Mouse (Mus musculus): ENCODE results near the gene Ctnna3. TPM values are rescaled to one million over a fixed set of nuclear protein-coding genes. Genes with fewer than 3 reads are reported as not detected.

Gene Ctnna3
- polyA plus RNA-seq, 2 experiments = 0.03 TPM; not detected in 1

- Histone ChIP-seq H3K9me3 (ENCODE audit: control insufficient read depth, low read length) (no peaks in the 10 kb centered on the region), H3K4me2 (ENCODE audit: low read depth) (no peak overlapping the region), H3K27me3 (ENCODE audit: control insufficient read depth, insufficient read depth, low read length) (no peaks in the 10 kb centered on the region), H3K9ac (replicated peaks) (no peak overlapping the region), H3K27ac (no peak overlapping the region), H3K36me3 (replicated peaks; ENCODE audit: control insufficient read depth, insufficient read depth, low read depth) (no peaks in the 10 kb centered on the region), H3K4me1 (replicated peaks; ENCODE audit: control insufficient read depth in 2 of 2, insufficient read depth in 2 of 2, low read length in 1 of 2) (no peaks in the 10 kb centered on the region), H3K4me3 (ENCODE audit: insufficient read depth in 1 of 2, low read depth in 2 of 2, low read length in 2 of 2) (no peak overlapping the region)
- TF ChIP-seq CTCF (IDR thresholded peaks at IDR 0.05; ENCODE audit: low read depth) (no peak), EP300 (IDR thresholded peaks at IDR 0.05; ENCODE audit: low read depth) (no peak)
- WGBS (ENCODE audit: insufficient replicate concordance) = 68% methylated on average over 5 of the region's 5 CpGs
- DNase-seq (ENCODE audit: low read depth in 3 of 3, low spot score in 3 of 3) (no peak), ATAC-seq (ENCODE audit: insufficient read depth) (no peak)
Observed at GRCm38 (mm10) chr10:63894612-63895011, 464.7 kb downstream of the Ctnna3 start.

GRCm38 (mm10) chr10:63899891-63900290 lies 470.0 kb downstream of the Ctnna3 start:
- DNase-seq (ENCODE audit: low read depth in 3 of 3, low spot score in 3 of 3) = no peak

GRCm38 (mm10) chr10:63908878-63909277 lies 479.0 kb downstream of the Ctnna3 start:
- H3K9ac ChIP-seq (replicated peaks) = no peak overlapping the region
- no peaks in the 10 kb centered on the region for H3K27me3 ChIP-seq (ENCODE audit: control insufficient read depth, insufficient read depth, low read length)
- H3K4me2 ChIP-seq (ENCODE audit: low read depth) = no peak overlapping the region
- H3K9me3 ChIP-seq (ENCODE audit: control insufficient read depth, low read length) = no peaks in the 10 kb centered on the region
- H3K36me3 ChIP-seq (replicated peaks; ENCODE audit: control insufficient read depth, insufficient read depth, low read depth) = no peaks in the 10 kb centered on the region
- ATAC-seq (ENCODE audit: insufficient read depth) (no peak), DNase-seq (ENCODE audit: low read depth in 3 of 3, low spot score in 3 of 3) (no peak)
- H3K4me3 ChIP-seq (ENCODE audit: insufficient read depth in 1 of 2, low read depth in 2 of 2, low read length in 2 of 2) = no peak overlapping the region
- TF ChIP-seq EP300 (IDR thresholded peaks at IDR 0.05; ENCODE audit: low read depth) (no peak), CTCF (IDR thresholded peaks at IDR 0.05; ENCODE audit: low read depth) (no peak)
- H3K4me1 ChIP-seq (replicated peaks; ENCODE audit: control insufficient read depth in 2 of 2, insufficient read depth in 2 of 2, low read length in 1 of 2) = no peaks in the 10 kb centered on the region
- no peak overlapping the region for H3K27ac ChIP-seq

More at GRCm38 (mm10) chr10:63899891-63900290, 470.0 kb downstream of the Ctnna3 start:
- Histone ChIP-seq H3K27me3 (ENCODE audit: control insufficient read depth, insufficient read depth, low read length) (no peaks in the 10 kb centered on the region), H3K27ac (no peak overlapping the region), H3K9ac (replicated peaks) (no peak overlapping the region), H3K4me3 (ENCODE audit: insufficient read depth in 1 of 2, low read depth in 2 of 2, low read length in 2 of 2) (no peak overlapping the region), H3K4me1 (replicated peaks; ENCODE audit: control insufficient read depth in 2 of 2, insufficient read depth in 2 of 2, low read length in 1 of 2) (no peaks in the 10 kb centered on the region), H3K36me3 (replicated peaks; ENCODE audit: control insufficient read depth, insufficient read depth, low read depth) (no peaks in the 10 kb centered on the region), H3K9me3 (ENCODE audit: control insufficient read depth, low read length) (no peaks in the 10 kb centered on the region), H3K4me2 (ENCODE audit: low read depth) (no peak overlapping the region)
- ATAC-seq (ENCODE audit: insufficient read depth) = no peak
- no peak for TF ChIP-seq CTCF (IDR thresholded peaks at IDR 0.05; ENCODE audit: low read depth)
- TF ChIP-seq EP300 (IDR thresholded peaks at IDR 0.05; ENCODE audit: low read depth) = no peak

GRCm38 (mm10) chr10:63927334-63927733 lies 497.4 kb downstream of the Ctnna3 start, which contains the start of gene Gm10118:
TSS of gene Gm10118 (minus strand) at chr10:63927434.
- H3K4me1 ChIP-seq (replicated peaks; ENCODE audit: control insufficient read depth in 2 of 2, insufficient read depth in 2 of 2, low read length in 1 of 2) = no peaks in the 10 kb centered on the region
- DNase-seq (ENCODE audit: low read depth in 3 of 3, low spot score in 3 of 3) (no peak), ATAC-seq (ENCODE audit: insufficient read depth) (no peak)
- no peak within 1 kb of the TSS for H3K9ac ChIP-seq (replicated peaks)
- no peak within 1 kb of the TSS for H3K4me2 ChIP-seq (ENCODE audit: low read depth)
- H3K4me3 ChIP-seq (ENCODE audit: insufficient read depth in 1 of 2, low read depth in 2 of 2, low read length in 2 of 2) = no peak within 1 kb of the TSS
- no peaks in the 10 kb centered on the region for H3K36me3 ChIP-seq (replicated peaks; ENCODE audit: control insufficient read depth, insufficient read depth, low read depth)
- H3K9me3 ChIP-seq (ENCODE audit: control insufficient read depth, low read length) = no peaks in the 10 kb centered on the region
- H3K27me3 ChIP-seq (ENCODE audit: control insufficient read depth, insufficient read depth, low read length) = no peaks in the 10 kb centered on the region
- TF ChIP-seq EP300 (IDR thresholded peaks at IDR 0.05; ENCODE audit: low read depth) (no peak), CTCF (IDR thresholded peaks at IDR 0.05; ENCODE audit: low read depth) (no peak)
- H3K27ac ChIP-seq = no peak within 1 kb of the TSS

GRCm38 (mm10) chr10:63933946-63934345 lies 504.0 kb downstream of the Ctnna3 start:
- ATAC-seq (ENCODE audit: insufficient read depth) (no peak), DNase-seq (ENCODE audit: low read depth in 3 of 3, low spot score in 3 of 3) (no peak)
- Histone ChIP-seq H3K27me3 (ENCODE audit: control insufficient read depth, insufficient read depth, low read length) (no peaks in the 10 kb centered on the region), H3K4me1 (replicated peaks; ENCODE audit: control insufficient read depth in 2 of 2, insufficient read depth in 2 of 2, low read length in 1 of 2) (no peaks in the 10 kb centered on the region), H3K9me3 (ENCODE audit: control insufficient read depth, low read length) (no peaks in the 10 kb centered on the region), H3K4me2 (ENCODE audit: low read depth) (no peak overlapping the region), H3K36me3 (replicated peaks; ENCODE audit: control insufficient read depth, insufficient read depth, low read depth) (no peaks in the 10 kb centered on the region), H3K27ac (no peak overlapping the region), H3K9ac (replicated peaks) (no peak overlapping the region), H3K4me3 (ENCODE audit: insufficient read depth in 1 of 2, low read depth in 2 of 2, low read length in 2 of 2) (no peak overlapping the region)
- 48% methylated on average over 5 of the region's 5 CpGs for WGBS (ENCODE audit: insufficient replicate concordance)
- TF ChIP-seq EP300 (IDR thresholded peaks at IDR 0.05; ENCODE audit: low read depth) (no peak), CTCF (IDR thresholded peaks at IDR 0.05; ENCODE audit: low read depth) (no peak)
